Mouse (Mus musculus) adipocyte (in vitro differentiated cells): ENCODE results near the gene Hs6st3.

Source experiments
- DNase-seq: peaks from one replicate; pipeline ENCODE4 v3.0.0-alpha.2; 2016; ENCODE audit warnings: low spot score

The Hs6st3 gene

GRCm38 (mm10) chr14:119797172-119797850 lies 659.2 kb downstream of the Hs6st3 start:
- DNase-seq, result no peak

- DNase-seq, result no peak
Observed at GRCm38 (mm10) chr14:119798561-119798960, 660.4 kb downstream of the Hs6st3 start.

- DNase-seq, result no peak
Observed at GRCm38 (mm10) chr14:119800856-119801255, 662.7 kb downstream of the Hs6st3 start.

GRCm38 (mm10) chr14:119813898-119814297 lies 675.8 kb downstream of the Hs6st3 start:
- DNase-seq, result no peak

GRCm38 (mm10) chr14:119815616-119816015 lies 677.5 kb downstream of the Hs6st3 start:
- DNase-seq, result no peak

- DNase-seq, result no peak
Observed at GRCm38 (mm10) chr14:119820562-119820961, 682.4 kb downstream of the Hs6st3 start.

- no peak for DNase-seq
Observed at GRCm38 (mm10) chr14:119831165-119832011, 693.2 kb downstream of the Hs6st3 start.

GRCm38 (mm10) chr14:119832012-119832325 lies 693.8 kb downstream of the Hs6st3 start:
- no peak for DNase-seq

GRCm38 (mm10) chr14:119832940-119833339 lies 694.8 kb downstream of the Hs6st3 start:
- DNase-seq, result no peak

GRCm38 (mm10) chr14:119834008-119834700 lies 696.0 kb downstream of the Hs6st3 start:
- DNase-seq, result no peak

- no peak for DNase-seq
Observed at GRCm38 (mm10) chr14:119836051-119836450, 697.9 kb downstream of the Hs6st3 start.

- DNase-seq, result no peak
Observed at GRCm38 (mm10) chr14:119847540-119847939, 709.4 kb downstream of the Hs6st3 start.

GRCm38 (mm10) chr14:119848759-119849298 lies 710.7 kb downstream of the Hs6st3 start:
- no peak for DNase-seq

GRCm38 (mm10) chr14:119849338-119849737 lies 711.2 kb downstream of the Hs6st3 start:
- no peak for DNase-seq

GRCm38 (mm10) chr14:119852139-119852538 lies 714.0 kb downstream of the Hs6st3 start:
- DNase-seq, result no peak

- DNase-seq, result no peak
Observed at GRCm38 (mm10) chr14:119857338-119858291, 719.5 kb downstream of the Hs6st3 start.

- no peak for DNase-seq
Observed at GRCm38 (mm10) chr14:119873617-119874016, 735.5 kb downstream of the Hs6st3 start.

- DNase-seq, result no peak
Observed at GRCm38 (mm10) chr14:119892922-119893321, 754.8 kb downstream of the Hs6st3 start.

- no peak for DNase-seq
Observed at GRCm38 (mm10) chr14:119895097-119895496, 757.0 kb downstream of the Hs6st3 start.

GRCm38 (mm10) chr14:119895765-119896465 lies 757.8 kb downstream of the Hs6st3 start:
- DNase-seq, result no peak

GRCm38 (mm10) chr14:119902486-119902885 lies 764.3 kb downstream of the Hs6st3 start:
- DNase-seq, result no peak
